Mouse (Mus musculus) neural tube, embryonic 11.5 days (tissue): ENCODE measurements around the gene Arl9. TPM values are rescaled to one million over a fixed set of nuclear protein-coding genes. Genes with fewer than 3 reads are reported as not detected.

Source experiments
- ATAC-seq: fragments of 200-750 bp; cut with Nextera tagmentation; 2 replicates; pipeline ENCODE4 v1.8.0; 2017; ENCODE audit warnings: moderate number of reproducible peaks, mild to moderate bottlenecking, moderate TSS enrichment, moderate library complexity; ENCODE audit not compliant: insufficient read depth, low FRiP score, low TSS enrichment
- DNase-seq: peaks from one replicate; pipeline ENCODE4 v3.0.0-alpha.2; 2015; ENCODE audit warnings: low spot score
- H3K27ac ChIP-seq: fragments of 300-500 bp; sonication (generic); 2 replicates; pipeline ENCODE4 v1.5.1; 2014; ENCODE audit warnings: low read depth, mild to moderate bottlenecking, low read length
- H3K27me3 ChIP-seq: fragments of 300-500 bp; sonication (generic); 2 replicates; pipeline ENCODE4 v1.6.1; 2014; ENCODE audit warnings: mild to moderate bottlenecking, low read length, mixed read lengths; ENCODE audit not compliant: control insufficient read depth, insufficient read depth
- H3K36me3 ChIP-seq: fragments of 300-500 bp; sonication (generic); 2 replicates; pipeline ENCODE4 v1.6.1; 2014; ENCODE audit warnings: mild to moderate bottlenecking, low read length, moderate library complexity, mixed read lengths; ENCODE audit not compliant: control insufficient read depth, insufficient read depth
- H3K4me1 ChIP-seq: fragments of 300-500 bp; sonication (generic); 2 replicates; pipeline ENCODE4 v1.6.1; 2014; ENCODE audit warnings: low read length, mixed read lengths; ENCODE audit not compliant: control insufficient read depth, insufficient read depth
- H3K4me2 ChIP-seq: fragments of 300-500 bp; sonication (generic); 2 replicates; pipeline ENCODE4 v1.6.1; 2014; ENCODE audit warnings: low read depth, mild to moderate bottlenecking, moderate library complexity
- H3K4me3 ChIP-seq: fragments of 300-500 bp; sonication (generic); 2 replicates; pipeline ENCODE4 v1.5.1; 2014; ENCODE audit warnings: low read depth, low read length
- H3K9ac ChIP-seq: fragments of 300-500 bp; sonication (generic); 2 replicates; pipeline ENCODE4 v1.6.1; 2014; ENCODE audit warnings: mild to moderate bottlenecking, low read length
- H3K9me3 ChIP-seq: fragments of 300-500 bp; sonication (generic); 2 replicates; pipeline ENCODE4 v1.6.1; 2016; ENCODE audit warnings: low read length; ENCODE audit not compliant: control insufficient read depth
- WGBS: fragments of 180-500 bp; shearing (Covaris S2); extraction: QIAGEN DNeasy Blood & Tissue Kit; methylation state at CpG from one replicate; pipeline ENCODE4 v1.1.7; 2014; 5-methylcytosine and 5-hydroxymethylcytosine counted together
- polyA plus RNA-seq: library from polyadenylated mRNA; unstranded; fragments of >200 nt; fragmentation: Nextera tagmentation; extraction: Ambion mirVana; gene quantifications from 2 replicates; pipeline ENCODE4 v1.2.1, GENCODE M21; 2014

Gene Arl9
- polyA plus RNA-seq, 1 experiment from 2014 or later: not detected

GRCm38 (mm10) chr5:76973488-76973887 lies 30.4 kb upstream of the Arl9 start:
- Histone ChIP-seq H3K27me3 (no peaks in the 10 kb centered on the region), H3K9ac (no peak overlapping the region), H3K4me1 (0 out of 2 replicates have a peak, but pooled peaks cover 6% of the 10 kb centered on the region), H3K4me3 (no peak overlapping the region), H3K4me2 (peak overlapping the region; percentile 92), H3K36me3 (peaks cover 5% of the 10 kb centered on the region; the same call in 1 of the 2 replicates), H3K9me3 (no peaks in the 10 kb centered on the region), H3K27ac (no peak overlapping the region)
- ATAC-seq (no peak), DNase-seq (no peak)
- 68% methylated on average over 3 of the region's 3 CpGs for WGBS

- ATAC-seq: peak; percentile 8; the same call in 1 of the 2 replicates
- Histone ChIP-seq H3K4me3 (peak overlapping the region; percentile 91), H3K27me3 (no peaks in the 10 kb centered on the region), H3K4me2 (peak overlapping the region; percentile 92), H3K27ac (no peak overlapping the region), H3K9me3 (no peaks in the 10 kb centered on the region), H3K36me3 (peaks cover 5% of the 10 kb centered on the region; the same call in 1 of the 2 replicates), H3K4me1 (0 out of 2 replicates have a peak, but pooled peaks cover 6% of the 10 kb centered on the region), H3K9ac (peak overlapping the region; percentile 86)
- DNase-seq: no peak
- 3% methylated on average over 17 of the region's 17 CpGs for WGBS
These were observed 29.7 kb upstream of the Arl9 start for GRCm38 (mm10) chr5:76974207-76974553.

DNA sequence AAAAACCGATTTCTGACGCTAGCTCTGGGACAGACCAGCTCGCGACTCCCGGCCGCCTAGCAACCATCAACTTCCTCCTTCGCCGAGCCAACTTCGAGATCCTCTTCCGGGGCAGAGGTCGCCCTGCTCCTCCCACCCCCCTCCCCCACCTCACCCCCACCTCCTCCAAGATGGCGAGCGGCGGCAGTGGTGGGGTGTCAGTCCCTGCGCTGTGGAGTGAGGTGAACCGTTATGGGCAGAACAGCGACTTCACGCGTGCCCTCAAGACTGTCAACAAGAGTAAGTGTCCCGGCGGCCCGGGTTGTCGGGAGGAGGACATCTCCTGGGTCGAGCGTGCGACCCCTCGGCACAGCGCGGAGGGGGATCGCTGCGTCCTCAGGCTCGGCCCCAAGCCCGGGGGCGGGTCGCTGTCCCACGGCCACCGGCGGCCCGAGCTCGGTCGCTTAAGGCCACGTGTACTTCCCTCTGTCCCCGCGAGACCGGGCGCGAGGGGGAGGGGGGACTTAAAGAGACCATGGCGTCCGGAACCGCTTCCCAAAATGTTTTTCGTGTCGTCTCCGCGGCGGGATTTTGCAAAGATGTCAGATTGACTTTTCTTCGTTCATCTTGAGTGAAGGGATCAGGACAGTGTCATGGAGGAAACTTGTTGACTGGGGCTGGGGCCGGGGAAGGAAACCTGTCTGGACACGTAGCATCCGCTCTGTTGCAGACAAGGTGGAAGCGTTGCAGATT lies 29.1 kb upstream of the Arl9 start, which contains the start of gene Srp72:
Gene Srp72 (plus strand): TSS at position 130 of the 732 bp plus-strand sequence.
- WGBS: under 1% methylated on average over 59 of the region's 60 CpGs
- Histone ChIP-seq H3K4me3 (peak within 1 kb of the TSS; percentile 91), H3K4me2 (peak within 1 kb of the TSS; percentile 92), H3K9ac (peak within 1 kb of the TSS; percentile 86), H3K36me3 (peaks cover 8% of the 10 kb centered on the region), H3K27me3 (no peaks in the 10 kb centered on the region), H3K27ac (peak within 1 kb of the TSS; percentile 75), H3K4me1 (0 out of 2 replicates have a peak, but pooled peaks cover 6% of the 10 kb centered on the region), H3K9me3 (no peaks in the 10 kb centered on the region)
- DNase-seq (peak; percentile 90), ATAC-seq (peak; percentile 87)

DNA sequence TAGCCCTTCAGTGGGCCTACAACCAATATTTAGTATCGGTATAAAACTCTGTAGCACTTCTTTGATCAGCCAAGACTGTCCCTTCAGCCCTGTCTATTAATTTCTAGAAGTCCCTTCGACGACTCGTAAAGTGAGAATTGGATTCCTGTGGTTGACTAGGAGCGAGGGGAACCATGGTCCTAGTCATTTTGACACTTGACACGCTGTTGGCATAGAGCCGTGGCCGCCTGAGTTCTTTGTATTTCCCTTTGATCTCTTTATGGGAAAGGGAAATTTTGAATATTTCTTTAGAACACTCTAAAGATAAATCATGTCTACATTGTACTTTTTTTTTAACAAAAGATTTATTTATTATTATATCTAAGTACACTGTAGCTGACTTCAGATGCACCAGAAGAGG lies 28.1 kb upstream of the Arl9 start:
- Histone ChIP-seq H3K4me3 (no peak overlapping the region; the same call in 1 of the 2 replicates), H3K4me1 (0 out of 2 replicates have a peak, but pooled peaks cover 6% of the 10 kb centered on the region), H3K27me3 (no peaks in the 10 kb centered on the region), H3K4me2 (peak overlapping the region; percentile 92; the same call in 1 of the 2 replicates), H3K9ac (no peak overlapping the region), H3K9me3 (no peaks in the 10 kb centered on the region), H3K36me3 (peaks cover 9% of the 10 kb centered on the region), H3K27ac (no peak overlapping the region)
- DNase-seq (no peak), ATAC-seq (no peak)
- 87% methylated on average over 8 of the region's 8 CpGs for WGBS

- H3K27ac ChIP-seq: no peak overlapping the region
- no peak overlapping the region for H3K4me2 ChIP-seq
- H3K36me3 ChIP-seq: peaks cover 16% of the 10 kb centered on the region
- ATAC-seq: no peak
- H3K4me3 ChIP-seq: no peak overlapping the region
- no peak for DNase-seq
- no peak overlapping the region for H3K9ac ChIP-seq
- no peaks in the 10 kb centered on the region for H3K4me1 ChIP-seq
- WGBS: 95% methylated on average over 11 of the region's 11 CpGs
- H3K9me3 ChIP-seq: no peaks in the 10 kb centered on the region
- H3K27me3 ChIP-seq: no peaks in the 10 kb centered on the region
These were observed 19.8 kb upstream of the Arl9 start for GRCm38 (mm10) chr5:76984015-76984414.

GRCm38 (mm10) chr5:76990789-76991188 lies 13.1 kb upstream of the Arl9 start:
- no peak overlapping the region for H3K4me2 ChIP-seq
- H3K9me3 ChIP-seq: no peaks in the 10 kb centered on the region
- H3K27me3 ChIP-seq: no peaks in the 10 kb centered on the region
- no peak for DNase-seq
- H3K9ac ChIP-seq: no peak overlapping the region
- peaks cover 12% of the 10 kb centered on the region for H3K36me3 ChIP-seq
- no peak for ATAC-seq
- no peak overlapping the region for H3K27ac ChIP-seq
- no peak overlapping the region for H3K4me3 ChIP-seq
- H3K4me1 ChIP-seq: no peaks in the 10 kb centered on the region
- 96% methylated on average over 3 of the region's 3 CpGs for WGBS

- no peaks in the 10 kb centered on the region for H3K4me1 ChIP-seq
- no peak overlapping the region for H3K4me3 ChIP-seq
- H3K36me3 ChIP-seq: peaks cover 10% of the 10 kb centered on the region
- no peak for DNase-seq
- no peak overlapping the region for H3K4me2 ChIP-seq
- H3K27ac ChIP-seq: no peak overlapping the region
- 96% methylated on average over 5 of the region's 5 CpGs for WGBS
- no peak for ATAC-seq
- no peak overlapping the region for H3K9ac ChIP-seq
- no peaks in the 10 kb centered on the region for H3K9me3 ChIP-seq
- no peaks in the 10 kb centered on the region for H3K27me3 ChIP-seq
These were observed 10.6 kb upstream of the Arl9 start for GRCm38 (mm10) chr5:76993174-76993814.

DNA sequence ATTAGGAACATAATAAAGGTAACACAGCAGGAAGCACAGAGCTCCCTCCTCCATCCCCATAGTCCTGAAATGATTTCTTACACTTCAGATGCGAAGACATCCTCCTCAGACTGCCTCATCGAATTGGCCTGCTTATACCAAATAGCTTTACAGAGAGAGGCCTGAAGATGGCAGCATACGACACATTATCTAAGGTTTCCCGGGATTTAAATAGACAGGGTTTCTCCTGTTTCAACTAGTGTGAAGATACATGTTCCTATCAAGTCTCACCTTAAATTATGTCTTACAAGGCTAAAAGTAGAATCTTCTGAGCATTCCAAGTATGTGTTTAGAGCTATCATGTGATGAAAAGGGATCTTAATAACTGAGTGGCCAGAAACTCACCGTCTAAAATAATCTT lies 5.4 kb upstream of the Arl9 start:
- Histone ChIP-seq H3K9ac (no peak overlapping the region), H3K4me1 (no peaks in the 10 kb centered on the region), H3K27ac (no peak overlapping the region), H3K27me3 (no peaks in the 10 kb centered on the region), H3K4me2 (no peak overlapping the region), H3K4me3 (no peak overlapping the region), H3K36me3 (peaks cover 3% of the 10 kb centered on the region), H3K9me3 (no peaks in the 10 kb centered on the region)
- ATAC-seq (no peak), DNase-seq (no peak)
- 67% methylated on average over 5 of the region's 5 CpGs for WGBS
